ENCODE assay signal across 22 mouse cellular contexts in the genomic region with DNA sequence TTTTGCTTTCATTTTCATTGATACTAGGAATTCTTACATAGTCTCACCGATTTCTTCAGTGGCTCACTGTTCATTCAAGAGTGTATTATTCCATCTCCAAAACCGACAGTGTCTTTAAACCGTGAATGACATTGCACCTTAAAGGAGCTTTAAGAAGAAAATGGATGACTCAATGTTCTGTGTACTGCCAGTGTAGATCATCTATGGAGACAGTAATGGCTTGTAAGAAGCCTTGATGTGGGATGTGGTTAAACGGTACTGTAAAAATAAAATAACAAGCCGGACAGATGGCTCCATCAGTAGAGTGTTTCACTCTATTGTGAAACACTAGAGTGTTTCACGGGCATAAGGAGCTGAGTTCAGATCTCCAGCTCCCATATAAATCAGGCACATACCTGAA. TPM values are rescaled to one million over a fixed set of nuclear protein-coding genes. Genes with fewer than 3 reads are reported as not detected.
DNase-seq lines count a peak whose midpoint lies in the region; ATAC-seq lines count a peak whose summit lies in the region.
"Had no signal": no experiment of that assay in that cellular context is flagged by ENCODE, and none has a peak within 500 bp of the region (broad histone marks: within the 10 kb centered on the region; RNA-seq: fewer than 3 reads in every experiment).

No protein-coding gene starts in this region.

- peak; percentile 17 for DNase-seq in 3T3-L1 (ENCODE audit: low read depth, low spot score)
- peak; percentile 12 for DNase-seq in CD4-positive, CD25-positive, alpha-beta regulatory T cell, adult 2 months (ENCODE audit: low read depth, low spot score)
- no peak for DNase-seq in urinary bladder, postnatal 25 days (ENCODE audit: low spot score)
- DNase-seq in left cerebral cortex, postnatal 10 days (ENCODE audit: extremely low spot score in 1 of 2, low spot score in 2 of 2): no peak
- DNase-seq: adrenal gland, adult 8-10 months; adrenal gland, postnatal 25 days; cerebellum, adult 18-20 months; cerebellum, adult 9-10 months; cerebellum, postnatal 14 days; gastrocnemius, postnatal 10 days; gastrocnemius, postnatal 36 days; heart, adult 18-20 months; heart, postnatal 10 days; heart, postnatal 4 days had no signal

- peak; percentile 27 for ATAC-seq in granulocyte monocyte progenitor cell, adult 5-6 weeks (replicated peaks; ENCODE audit: poor library complexity, severe bottlenecking)
- ATAC-seq in megakaryocyte progenitor cell, adult 5-6 weeks (replicated peaks; ENCODE audit: poor library complexity): peak; percentile 42
- no peak for ATAC-seq in cerebellum, adult (ENCODE audit: insufficient number of reproducible peaks, low FRiP score, low TSS enrichment)
- ATAC-seq: forebrain, embryonic 13.5 days; forebrain, embryonic 16.5 days; hindbrain, embryonic 16.5 days; intestine, postnatal 0 days had no signal

- intact Hi-C loops in left cerebral cortex, postnatal 10 days (cut with DNase I): no loop called here

RNA-seq across cellular contexts. Expression of gene Rhoj, which starts 15.2 kb away (rescaled TPM):
- 0.11 and 1.2 TPM in 2 replicates for total RNA-seq in granulocyte monocyte progenitor cell, adult 5-6 weeks (2014; fragmentation: Nextera tagmentation)
- total RNA-seq in granulocyte monocyte progenitor cell, adult 5-6 weeks (2017): 2.8 and 4.2 TPM in 2 replicates
- 2.2 and 2.6 TPM in 2 replicates for total RNA-seq in megakaryocyte progenitor cell, adult 5-6 weeks (2015)
- 1.6 and 2.0 TPM in 2 replicates for total RNA-seq in megakaryocyte progenitor cell, adult 5-6 weeks (2017)
- total RNA-seq in left cerebral cortex, postnatal 10 days (2021): 1 to 10 TPM; 6.6 to 8.4 TPM
- total RNA-seq: MEL had no signal

Comparison
In these comparisons a context has a peak if more than half of its experiments do, and no peak if none do; other contexts are left out.
1. DNase-seq: peak in 3T3-L1 (single experiment) and CD4-positive, CD25-positive, alpha-beta regulatory T cell, adult 2 months (single experiment); none in urinary bladder, postnatal 25 days (single experiment) and left cerebral cortex, postnatal 10 days (0 of 2).